Mouse (Mus musculus): ENCODE measurements at regions not wholly inside any gene's neighbourhood (a gene's known extent, or its start where the extent isn't known, plus 50 kb on each side); places are given as distances from the start of the nearest gene placed in this dataset.
"Not testable (repeated sequence)": the region's sequence is repeated elsewhere in the genome, so short reads cannot be mapped to it uniquely, and the experiment has no call there.

DNA sequence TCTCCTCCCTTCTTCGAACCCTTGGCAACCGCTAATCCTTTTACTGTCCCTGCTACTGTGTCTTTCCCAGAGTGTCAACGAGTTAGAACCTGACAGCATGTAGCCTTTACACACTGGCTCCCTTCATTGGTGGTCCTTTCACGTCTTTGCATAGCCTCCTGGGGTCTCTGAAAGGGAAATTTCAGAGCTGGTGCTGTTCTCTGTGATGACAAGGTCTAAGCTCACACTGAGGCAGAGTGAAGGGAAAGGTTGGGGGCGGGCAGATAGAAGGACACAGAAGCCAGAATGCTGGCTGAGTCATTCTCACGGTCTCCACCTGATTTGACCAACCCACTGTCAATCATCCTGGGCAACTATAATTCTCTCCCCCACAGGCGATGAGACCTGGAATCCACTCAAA, 78.2 kb downstream of the Cd2 start:
- H3K4me1 ChIP-seq (replicated peaks; ENCODE audit: control insufficient read depth, insufficient read depth, low read length), result peaks cover 8% of the 10 kb centered on the region
- H3K9me3 ChIP-seq (ENCODE audit: control insufficient read depth), result no peaks in the 10 kb centered on the region
- H3K27me3 ChIP-seq (replicated peaks; ENCODE audit: control insufficient read depth, insufficient read depth, low read length), result no peaks in the 10 kb centered on the region
- no peak for ATAC-seq
- no peak overlapping the region for H3K4me3 ChIP-seq (ENCODE audit: low read depth, low read length)
- no peak for TF ChIP-seq CTCF (IDR thresholded peaks at IDR 0.05; ENCODE audit: low read depth)
- no peak overlapping the region for H3K4me2 ChIP-seq (replicated peaks; ENCODE audit: low read depth)
- WGBS, result 71% methylated on average over 7 of the region's 7 CpGs
- no peak overlapping the region for H3K9ac ChIP-seq (ENCODE audit: low read depth, low read length)
- H3K36me3 ChIP-seq (ENCODE audit: control insufficient read depth, insufficient read depth), result no peaks in the 10 kb centered on the region
- H3K27ac ChIP-seq (ENCODE audit: low read depth, low read length), result no peak overlapping the region

GRCm38 (mm10) chr3:101208751-101209150, 79.0 kb downstream of the Cd2 start:
- Histone ChIP-seq H3K4me1 (replicated peaks; ENCODE audit: control insufficient read depth, insufficient read depth, low read length) (peaks cover 8% of the 10 kb centered on the region), H3K4me3 (ENCODE audit: low read depth, low read length) (no peak overlapping the region), H3K4me2 (replicated peaks; ENCODE audit: low read depth) (no peak overlapping the region), H3K27me3 (replicated peaks; ENCODE audit: control insufficient read depth, insufficient read depth, low read length) (no peaks in the 10 kb centered on the region), H3K9me3 (ENCODE audit: control insufficient read depth) (no peaks in the 10 kb centered on the region), H3K27ac (ENCODE audit: low read depth, low read length) (no peak overlapping the region), H3K36me3 (ENCODE audit: control insufficient read depth, insufficient read depth) (no peaks in the 10 kb centered on the region), H3K9ac (ENCODE audit: low read depth, low read length) (no peak overlapping the region)
- no peak for ATAC-seq
- 91% methylated on average over 12 of the region's 12 CpGs for WGBS
- TF ChIP-seq CTCF (IDR thresholded peaks at IDR 0.05; ENCODE audit: low read depth), result no peak

DNA sequence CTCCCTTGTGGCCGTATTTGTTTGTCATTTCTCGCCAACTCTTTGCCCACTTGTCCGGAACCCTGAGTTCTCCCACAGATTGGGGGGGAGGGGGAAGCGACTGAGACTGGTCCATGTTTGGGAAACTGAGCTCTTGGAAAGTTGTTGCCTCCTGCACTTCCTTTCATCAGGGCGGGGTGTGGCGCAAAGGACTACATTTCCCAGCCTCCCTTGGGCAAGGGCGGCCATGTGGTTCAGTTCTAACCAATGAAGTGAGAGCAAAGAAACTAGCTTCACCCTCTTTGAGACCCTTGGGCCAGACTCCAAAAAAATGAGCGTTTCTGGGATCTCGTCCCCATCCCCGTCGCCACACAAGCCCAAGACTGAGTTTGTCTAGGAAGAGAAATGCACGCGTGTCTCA, 81.6 kb downstream of the Cd2 start:
- H3K9me3 ChIP-seq (ENCODE audit: control insufficient read depth); ATAC-seq; H3K9ac ChIP-seq (ENCODE audit: low read depth, low read length); H3K4me2 ChIP-seq (replicated peaks; ENCODE audit: low read depth); H3K27ac ChIP-seq (ENCODE audit: low read depth, low read length); H3K27me3 ChIP-seq (replicated peaks; ENCODE audit: control insufficient read depth, insufficient read depth, low read length); H3K4me1 ChIP-seq (replicated peaks; ENCODE audit: control insufficient read depth, insufficient read depth, low read length); H3K4me3 ChIP-seq (ENCODE audit: low read depth, low read length); H3K36me3 ChIP-seq (ENCODE audit: control insufficient read depth, insufficient read depth): not testable (repeated sequence)
- WGBS, result 95% methylated on average over 13 of the region's 13 CpGs

GRCm38 (mm10) chr3:101194725-101195124, 84.6 kb upstream of the Ptgfrn start:
- no peaks in the 10 kb centered on the region for H3K36me3 ChIP-seq (ENCODE audit: control insufficient read depth, insufficient read depth)
- no peak overlapping the region for H3K4me3 ChIP-seq (ENCODE audit: low read depth, low read length)
- no peak overlapping the region for H3K4me2 ChIP-seq (replicated peaks; ENCODE audit: low read depth)
- no peaks in the 10 kb centered on the region for H3K4me1 ChIP-seq (replicated peaks; ENCODE audit: control insufficient read depth, insufficient read depth, low read length)
- no peaks in the 10 kb centered on the region for H3K27me3 ChIP-seq (replicated peaks; ENCODE audit: control insufficient read depth, insufficient read depth, low read length)
- no peak overlapping the region for H3K9ac ChIP-seq (ENCODE audit: low read depth, low read length)
- no peak for TF ChIP-seq CTCF (IDR thresholded peaks at IDR 0.05; ENCODE audit: low read depth)
- WGBS, result 85% methylated on average over 5 of the region's 5 CpGs
- H3K27ac ChIP-seq (ENCODE audit: low read depth, low read length), result no peak overlapping the region
- H3K9me3 ChIP-seq (ENCODE audit: control insufficient read depth), result no peaks in the 10 kb centered on the region
- no peak for ATAC-seq

DNA sequence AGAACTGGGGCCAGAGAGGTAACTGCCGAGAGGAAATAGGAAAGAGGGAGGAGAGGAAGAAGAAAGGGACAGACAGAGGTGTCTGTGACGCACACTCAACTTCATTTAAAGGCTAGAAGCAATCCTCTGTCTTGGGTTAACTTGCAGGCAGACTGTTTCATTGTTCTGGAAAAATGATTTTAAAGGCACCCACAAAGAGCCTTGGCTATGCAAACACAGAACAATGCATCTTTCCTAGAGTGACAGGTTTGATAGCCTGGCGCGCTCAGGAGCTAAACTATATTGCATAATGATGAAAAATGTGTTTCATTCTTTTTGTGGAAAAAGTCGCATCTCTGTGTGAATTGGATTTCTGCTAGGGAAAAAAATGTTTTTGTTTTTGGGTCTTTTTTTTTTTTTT, 84.2 kb upstream of the Ptgfrn start:
- Histone ChIP-seq H3K9me3 (ENCODE audit: control insufficient read depth) (no peaks in the 10 kb centered on the region), H3K27me3 (replicated peaks; ENCODE audit: control insufficient read depth, insufficient read depth, low read length) (no peaks in the 10 kb centered on the region), H3K36me3 (ENCODE audit: control insufficient read depth, insufficient read depth) (no peaks in the 10 kb centered on the region), H3K4me1 (replicated peaks; ENCODE audit: control insufficient read depth, insufficient read depth, low read length) (no peaks in the 10 kb centered on the region), H3K4me3 (ENCODE audit: low read depth, low read length) (no peak overlapping the region), H3K4me2 (replicated peaks; ENCODE audit: low read depth) (no peak overlapping the region), H3K9ac (ENCODE audit: low read depth, low read length) (no peak overlapping the region), H3K27ac (ENCODE audit: low read depth, low read length) (no peak overlapping the region)
- no peak for TF ChIP-seq CTCF (IDR thresholded peaks at IDR 0.05; ENCODE audit: low read depth)
- 75% methylated on average over 5 of the region's 5 CpGs for WGBS
- ATAC-seq, result no peak

DNA sequence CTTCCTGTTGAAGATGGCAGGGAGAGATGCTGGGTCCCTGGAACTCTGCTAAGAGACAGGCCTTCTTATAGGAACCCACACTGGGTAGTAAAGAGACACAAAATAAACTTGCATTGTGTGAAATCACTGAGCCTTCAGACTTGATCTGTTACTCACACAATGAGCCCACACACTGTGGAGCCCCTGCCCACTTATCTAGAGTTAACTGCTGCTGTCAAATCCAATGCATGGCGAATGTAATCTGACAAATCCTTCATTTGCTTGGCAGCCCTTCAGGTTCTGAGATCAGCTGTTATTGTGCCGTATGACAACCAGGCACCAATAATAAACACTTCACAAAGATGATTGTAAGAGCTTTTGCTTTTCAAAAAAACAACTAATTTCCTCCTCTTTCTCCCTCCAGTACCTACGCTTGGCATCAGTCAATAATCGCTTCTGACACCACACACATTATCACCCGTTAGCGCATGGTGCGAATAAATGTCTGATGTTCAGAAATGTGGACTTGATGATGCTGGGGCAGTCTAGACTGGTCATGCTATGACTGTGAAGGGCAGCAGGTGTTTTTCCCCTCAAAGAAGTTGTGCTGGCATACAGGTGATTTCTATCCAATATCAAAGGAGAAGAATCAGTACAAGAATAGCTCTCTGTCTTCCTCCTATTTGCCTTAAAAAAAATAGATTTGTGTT, 81.4 kb upstream of the Ptgfrn start:
- Histone ChIP-seq H3K27ac (ENCODE audit: low read depth, low read length) (no peak overlapping the region), H3K9me3 (ENCODE audit: control insufficient read depth) (no peaks in the 10 kb centered on the region), H3K9ac (ENCODE audit: low read depth, low read length) (no peak overlapping the region), H3K4me1 (replicated peaks; ENCODE audit: control insufficient read depth, insufficient read depth, low read length) (no peaks in the 10 kb centered on the region), H3K4me2 (replicated peaks; ENCODE audit: low read depth) (no peak overlapping the region), H3K4me3 (ENCODE audit: low read depth, low read length) (no peak overlapping the region), H3K27me3 (replicated peaks; ENCODE audit: control insufficient read depth, insufficient read depth, low read length) (no peaks in the 10 kb centered on the region), H3K36me3 (ENCODE audit: control insufficient read depth, insufficient read depth) (no peaks in the 10 kb centered on the region)
- WGBS, result 85% methylated on average over 7 of the region's 7 CpGs
- no peak for ATAC-seq
- TF ChIP-seq CTCF (IDR thresholded peaks at IDR 0.05; ENCODE audit: low read depth), result no peak

GRCm38 (mm10) chr3:101181958-101182357, 71.9 kb upstream of the Ptgfrn start:
- H3K27me3 ChIP-seq (replicated peaks; ENCODE audit: control insufficient read depth, insufficient read depth, low read length), result no peaks in the 10 kb centered on the region
- WGBS, result 82% methylated on average over 11 of the region's 11 CpGs
- H3K4me1 ChIP-seq (replicated peaks; ENCODE audit: control insufficient read depth, insufficient read depth, low read length), result no peaks in the 10 kb centered on the region
- H3K27ac ChIP-seq (ENCODE audit: low read depth, low read length), result no peak overlapping the region
- H3K4me3 ChIP-seq (ENCODE audit: low read depth, low read length), result no peak overlapping the region
- TF ChIP-seq CTCF (IDR thresholded peaks at IDR 0.05; ENCODE audit: low read depth), result no peak
- H3K4me2 ChIP-seq (replicated peaks; ENCODE audit: low read depth), result no peak overlapping the region
- no peaks in the 10 kb centered on the region for H3K36me3 ChIP-seq (ENCODE audit: control insufficient read depth, insufficient read depth)
- no peak overlapping the region for H3K9ac ChIP-seq (ENCODE audit: low read depth, low read length)
- no peak for ATAC-seq
- H3K9me3 ChIP-seq (ENCODE audit: control insufficient read depth), result no peaks in the 10 kb centered on the region
